8 mouse cellular contexts compared by ENCODE assay signal in the genomic region with DNA sequence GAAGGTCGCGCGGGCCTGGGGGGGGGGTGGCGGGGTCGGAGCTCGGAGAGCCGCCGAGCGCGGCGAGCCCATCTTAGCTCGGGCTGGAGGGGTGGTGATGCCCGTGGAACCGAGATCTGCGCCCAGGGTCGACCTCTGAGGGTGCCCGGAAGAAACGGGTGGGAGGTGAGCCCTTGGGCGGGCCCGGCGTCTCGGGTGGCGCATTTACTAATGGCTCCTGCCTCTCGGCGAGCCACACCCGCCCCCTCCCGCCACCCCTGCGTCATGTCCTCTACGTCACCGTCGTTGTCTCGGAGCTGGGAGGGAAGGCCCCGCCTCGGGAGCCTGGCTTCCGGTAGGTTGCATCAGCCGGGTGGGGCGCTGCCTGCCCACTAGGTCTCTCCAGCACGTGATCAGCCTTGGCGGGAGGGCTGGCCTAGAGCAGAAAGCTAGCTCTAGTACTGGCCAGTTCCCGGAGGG. TPM values are rescaled to one million over a fixed set of nuclear protein-coding genes. Genes with fewer than 3 reads are reported as not detected.
A peak's percentile ranks its signal among the peaks of the same experiment; 100 is the strongest.
DNase-seq lines count a peak whose midpoint lies in the region; ATAC-seq and TF ChIP-seq lines count a peak whose summit lies in the region.

No protein-coding gene starts in this region.

- peak overlapping the region; percentile 100 for H3K27ac ChIP-seq in gastrocnemius, adult 2 months

- H3K4me1 ChIP-seq in megakaryocyte, embryonic 14.5 days = peaks cover 30% of the 10 kb centered on the region

- intact Hi-C loops in gastrocnemius, adult 2 months (cut with DNase I) = no loop called here

- TF ChIP-seq CTCF in gastrocnemius, adult 2 months (IDR thresholded peaks at IDR 0.05) = no peak

- peak; percentile 100 for DNase-seq in ZHBTc4 (ENCODE audit: low read depth, low spot score)
- peak; percentile 99 for DNase-seq in gastrocnemius, adult 2 months
- peak; percentile 82 for DNase-seq in hindlimb bud, embryonic 11.5 days (ENCODE audit: extremely low spot score, low read depth, low spot score)
- peak; percentile 79 to 97 for DNase-seq in left cerebral cortex, adult 8-10 months (ENCODE audit: low spot score in 2 of 2)
- DNase-seq in right cerebral cortex, postnatal 10 days (ENCODE audit: low spot score in 2 of 2) = peak; percentile 96
- peak; percentile 89 for DNase-seq in urinary bladder, postnatal 25 days (ENCODE audit: low spot score)

- peaks cover 28% of the 10 kb centered on the region for H3K36me3 ChIP-seq in megakaryocyte, embryonic 14.5 days (replicated peaks; ENCODE audit: low read length)

- peak; percentile 82 for ATAC-seq in common myeloid progenitor, adult 5-6 weeks (replicated peaks; ENCODE audit: low read depth, poor library complexity, severe bottlenecking)

- H3K27me3 ChIP-seq in megakaryocyte, embryonic 14.5 days (replicated peaks) = peaks cover 4% of the 10 kb centered on the region

- H3K4me3 ChIP-seq in gastrocnemius, adult 2 months = peak overlapping the region; percentile 97
- peak overlapping the region; percentile 97 for H3K4me3 ChIP-seq in megakaryocyte, embryonic 14.5 days (replicated peaks)

- no peaks in the 10 kb centered on the region for H3K9me3 ChIP-seq in megakaryocyte, embryonic 14.5 days

RNA-seq across cellular contexts. Expression of a gene that starts 0.5 kb away (rescaled TPM):
- total RNA-seq in common myeloid progenitor, adult 5-6 weeks (2017) = 220 and 411 TPM in 2 replicates
- 1,000 to 10,000 TPM; 1,442 to 1,567 TPM for total RNA-seq in gastrocnemius, adult 2 months (2021)
- 100 to 1,000 TPM; 753 to 824 (median 763) TPM for total RNA-seq in left cerebral cortex, adult 8-10 months (2022)
- 123 and 768 TPM in 2 replicates for polyA plus RNA-seq in megakaryocyte, embryonic 14.5 days (2012; ENCODE audit: insufficient read depth, low replicate concordance)

RNA-seq across cellular contexts. Expression of a gene that starts 14.0 kb away (rescaled TPM):
- total RNA-seq in common myeloid progenitor, adult 5-6 weeks (2017) = not detected in 2 replicates
- total RNA-seq in gastrocnemius, adult 2 months (2021) = not detected
- not detected for total RNA-seq in left cerebral cortex, adult 8-10 months (2022)
- polyA plus RNA-seq in megakaryocyte, embryonic 14.5 days (2012; ENCODE audit: insufficient read depth, low replicate concordance) = not detected in 2 replicates

RNA-seq across cellular contexts. Expression of a gene that starts 35.7 kb away (rescaled TPM):
- not detected in 2 replicates for total RNA-seq in common myeloid progenitor, adult 5-6 weeks (2017)
- under 1 TPM in 1 of 2 experiments, not detected in 1; 0.14 TPM for total RNA-seq in gastrocnemius, adult 2 months (2021)
- 100 to 1,000 TPM; 132 to 184 (median 175) TPM for total RNA-seq in left cerebral cortex, adult 8-10 months (2022)
- polyA plus RNA-seq in megakaryocyte, embryonic 14.5 days (2012; ENCODE audit: insufficient read depth, low replicate concordance) = 0.06 TPM in 1 of 2 replicates, not detected in the other

RNA-seq across cellular contexts. Expression of a gene that starts 50.5 kb away (rescaled TPM):
- not detected in 2 replicates for total RNA-seq in common myeloid progenitor, adult 5-6 weeks (2017)
- not detected for total RNA-seq in gastrocnemius, adult 2 months (2021)
- not detected for total RNA-seq in left cerebral cortex, adult 8-10 months (2022)
- polyA plus RNA-seq in megakaryocyte, embryonic 14.5 days (2012; ENCODE audit: insufficient read depth, low replicate concordance) = not detected in 2 replicates

RNA-seq across cellular contexts. Expression of a gene that starts 59.4 kb away (rescaled TPM):
- total RNA-seq in common myeloid progenitor, adult 5-6 weeks (2017) = not detected in 2 replicates
- total RNA-seq in gastrocnemius, adult 2 months (2021) = not detected
- under 1 TPM in 1 of 4 experiments, not detected in 3; 0.50 TPM for total RNA-seq in left cerebral cortex, adult 8-10 months (2022)
- 0.08 and 2.6 TPM in 2 replicates for polyA plus RNA-seq in megakaryocyte, embryonic 14.5 days (2012; ENCODE audit: insufficient read depth, low replicate concordance)

Comparison
In these comparisons a context has a peak if more than half of its experiments do, and no peak if none do; other contexts are left out.
1. Peak in every context shown above with its lines: DNase-seq, ATAC-seq, H3K4me3 ChIP-seq and H3K27ac ChIP-seq.
2. RNA of a gene that starts 35.7 kb away (total RNA-seq): 132 to 184 TPM in left cerebral cortex, adult 8-10 months; 0.14 TPM in gastrocnemius, adult 2 months and not detected in common myeloid progenitor, adult 5-6 weeks; every median in the first group is over 10 times any median in the second.